Mouse (Mus musculus): ENCODE results near the gene Hnrnpul2.
A peak's percentile ranks its signal among the peaks of the same experiment; 100 is the strongest.
"Not testable (repeated sequence)": the region's sequence is repeated elsewhere in the genome, so short reads cannot be mapped to it uniquely, and the experiment has no call there.

The Hnrnpul2 gene

GRCm38 (mm10) chr19:8853117-8853516, 33.3 kb downstream of the Hnrnpul2 start:
- no peak for DNase-seq

- DNase-seq: peak; percentile 50
Measured at GRCm38 (mm10) chr19:8857689-8858088, 37.9 kb downstream of the Hnrnpul2 start.

GRCm38 (mm10) chr19:8859018-8859417, 39.2 kb downstream of the Hnrnpul2 start:
- peak; percentile 64 for DNase-seq

DNA sequence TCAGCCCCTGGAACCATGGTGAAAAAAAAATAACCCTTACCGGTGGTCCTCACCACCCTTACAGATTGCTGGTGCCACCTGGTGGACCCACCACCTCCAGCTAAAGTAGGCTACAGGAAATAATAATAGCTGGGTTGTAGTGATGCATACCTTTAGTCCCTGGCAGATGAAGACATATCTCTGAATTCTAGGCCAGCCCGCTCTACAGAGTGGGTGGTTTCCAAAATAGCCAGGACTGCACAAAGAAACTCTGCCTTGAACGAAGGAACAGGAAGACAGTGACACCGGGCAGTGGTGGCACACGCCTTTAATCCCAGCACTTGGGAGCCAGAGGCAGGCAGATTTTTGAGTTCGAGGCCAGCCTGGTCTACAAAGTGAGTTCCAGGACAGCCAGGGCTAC, 44.5 kb downstream of the Hnrnpul2 start:
- no peak for DNase-seq

- DNase-seq: not testable (repeated sequence)
Measured at GRCm38 (mm10) chr19:8870381-8870780, 50.6 kb downstream of the Hnrnpul2 start.

DNA sequence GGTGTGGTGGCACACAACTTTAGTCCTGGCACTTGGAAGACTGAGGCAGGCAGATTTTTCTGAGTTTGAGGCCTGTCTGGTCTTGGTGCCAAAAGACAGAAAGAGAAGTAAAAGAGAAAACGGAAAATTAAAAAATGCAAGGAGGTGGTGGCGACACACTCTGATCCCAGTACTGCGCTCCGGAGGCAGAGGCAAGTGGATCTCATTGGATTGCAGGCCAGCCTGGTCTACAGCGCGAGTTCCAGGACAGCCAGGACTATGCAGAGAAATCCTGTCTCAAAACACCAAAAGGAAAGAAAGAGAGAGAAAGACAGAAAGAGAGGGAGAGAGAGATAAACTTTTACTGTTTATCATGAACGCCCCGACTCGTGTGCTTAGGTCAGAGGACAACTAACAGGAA, 51.0 kb downstream of the Hnrnpul2 start:
- no peak for DNase-seq

GRCm38 (mm10) chr19:8871267-8872186, 51.7 kb downstream of the Hnrnpul2 start, which contains the start of gene Ubxn1:
Gene Ubxn1, plus strand, starts transcription at chr19:8871496.
- peak; percentile 96 for DNase-seq

DNA sequence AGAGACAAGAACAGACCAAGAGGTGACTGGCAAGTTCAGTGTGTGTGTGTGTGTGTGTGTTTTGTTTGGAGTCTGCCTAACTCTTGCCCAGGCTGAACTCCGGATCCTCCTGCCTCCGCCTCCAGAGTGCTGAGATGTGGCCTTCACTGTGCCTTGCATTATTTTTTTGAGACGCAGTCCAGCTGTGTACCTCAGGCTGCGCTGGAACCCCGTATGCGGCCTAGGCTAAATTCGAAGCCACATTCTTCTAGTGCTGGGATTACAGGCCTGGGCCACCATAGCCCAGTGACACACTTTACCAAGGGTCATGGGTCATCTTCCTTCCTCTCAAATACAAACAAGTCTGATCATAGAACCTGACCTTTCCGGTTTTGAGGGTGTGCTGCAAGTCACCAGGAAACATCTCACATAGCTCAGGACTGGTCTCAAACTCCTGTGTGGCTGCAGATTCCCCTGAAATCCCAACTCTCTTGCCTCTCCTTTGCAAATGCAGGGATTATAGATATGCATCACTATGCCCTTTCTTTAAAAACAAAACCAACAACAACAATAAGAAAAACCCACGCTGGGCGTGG, 52.5 kb downstream of the Hnrnpul2 start:
- DNase-seq: no peak

DNA sequence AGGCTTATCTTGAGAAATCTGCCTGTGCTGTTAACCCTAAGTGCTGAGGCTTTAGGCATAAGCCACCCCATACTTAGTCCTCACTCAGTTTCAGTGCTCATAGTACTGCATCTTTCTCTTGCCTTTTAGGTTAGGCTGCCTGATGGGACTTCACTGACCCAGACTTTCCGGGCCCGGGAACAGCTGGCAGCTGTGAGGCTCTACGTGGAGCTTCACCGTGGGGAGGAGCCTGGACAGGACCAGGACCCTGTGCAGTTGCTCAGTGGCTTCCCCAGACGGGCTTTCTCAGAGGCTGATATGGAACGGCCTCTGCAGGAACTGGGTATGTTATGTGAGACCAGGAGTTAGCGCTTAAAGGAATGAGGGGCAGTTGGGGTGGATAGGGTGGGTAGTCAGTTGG, 55.2 kb downstream of the Hnrnpul2 start:
- DNase-seq: no peak

DNA sequence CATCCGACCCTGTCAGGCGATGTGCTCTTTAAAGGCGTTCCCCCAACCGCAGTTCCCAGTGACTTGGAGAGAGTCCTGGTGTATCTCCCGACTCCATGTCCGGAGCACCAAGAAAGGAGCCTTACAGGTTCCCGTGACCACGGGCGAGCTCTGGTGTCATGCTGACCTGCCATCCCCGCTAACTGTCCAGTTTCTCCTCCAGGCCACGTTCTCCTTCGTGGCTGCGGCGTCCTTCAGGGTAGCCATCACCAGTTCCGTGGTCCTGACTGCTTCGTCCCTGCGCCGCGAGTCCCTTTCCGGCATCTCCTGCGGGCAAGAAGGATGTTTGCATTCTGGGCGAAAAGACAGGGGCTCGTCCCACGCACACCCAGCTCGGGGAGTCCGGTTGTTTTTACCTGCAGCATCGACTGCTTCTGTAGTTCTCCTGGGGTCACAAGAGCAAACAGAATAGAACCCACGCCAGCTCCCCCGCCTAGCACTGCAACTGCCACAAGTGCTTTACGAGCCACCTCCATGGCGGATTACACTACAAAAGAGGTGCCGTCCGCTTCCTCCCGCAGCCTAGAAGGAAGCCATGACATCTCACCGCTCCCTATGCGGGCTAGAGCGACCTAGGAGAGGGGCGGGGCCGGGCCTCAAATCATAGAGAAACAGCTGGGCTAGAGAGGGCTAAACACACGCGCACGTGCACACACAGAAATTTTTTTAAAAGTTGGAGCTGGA, 60.7 kb downstream of the Hnrnpul2 start, which contains the start of gene Uqcc3:
TSS of gene Uqcc3 (minus strand) at position 613 of the 723 bp plus-strand sequence.
- DNase-seq: peak; percentile 93

DNA sequence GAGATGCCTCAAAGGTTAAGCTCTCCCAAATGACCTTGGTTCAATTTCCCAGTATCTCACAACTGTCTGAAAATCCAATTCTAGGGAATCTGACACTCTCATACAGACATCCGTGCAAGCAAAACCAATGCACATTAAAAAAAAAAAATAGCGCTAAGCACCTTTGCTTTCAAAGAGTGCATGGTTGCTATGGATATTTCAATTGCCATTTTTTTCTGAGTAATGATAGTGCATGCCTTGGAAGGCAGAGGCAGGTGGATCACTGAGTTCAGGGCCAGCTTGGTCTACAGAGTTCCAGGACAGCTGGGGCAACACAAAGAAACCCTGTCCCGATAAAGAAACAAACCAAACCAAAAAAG, 61.2 kb downstream of the Hnrnpul2 start:
- DNase-seq: no peak

GRCm38 (mm10) chr19:8883616-8884015, 63.8 kb downstream of the Hnrnpul2 start, which contains the start of the genes Lbhd1 and Gm49403:
Gene Lbhd1, plus strand, starts transcription at chr19:8883732.
Gene Gm49403, plus strand, starts transcription at chr19:8883930.
- no peak for DNase-seq
